Mouse (Mus musculus) neural tube, embryonic 12.5 days (tissue): ENCODE measurements at regions not wholly inside any gene's neighbourhood (a gene's known extent, or its start where the extent isn't known, plus 50 kb on each side); places are given as distances from the start of the nearest gene placed in this dataset.

Source experiments
- ATAC-seq: fragments of 200-750 bp; cut with Nextera tagmentation; 2 replicates; pipeline ENCODE4 v1.8.0; 2017; ENCODE audit warnings: low read depth, mild to moderate bottlenecking, moderate TSS enrichment, moderate library complexity; ENCODE audit not compliant: low FRiP score
- H3K27ac ChIP-seq: fragments of 300-500 bp; sonication (generic); 2 replicates; pipeline ENCODE4 v1.5.1; 2016
- H3K27me3 ChIP-seq: fragments of 300-500 bp; sonication (generic); replicated peaks from 2 replicates; pipeline ENCODE4 v1.6.1; 2016; ENCODE audit warnings: mild to moderate bottlenecking
- H3K36me3 ChIP-seq: fragments of 300-500 bp; sonication (generic); 2 replicates; pipeline ENCODE4 v1.6.1; 2016; ENCODE audit warnings: mild to moderate bottlenecking
- H3K4me1 ChIP-seq: fragments of 300-500 bp; sonication (generic); 2 replicates; pipeline ENCODE4 v1.6.1; 2016
- H3K4me2 ChIP-seq: fragments of 300-500 bp; sonication (generic); replicated peaks from 2 replicates; pipeline ENCODE4 v1.6.1; 2016; ENCODE audit warnings: mild to moderate bottlenecking
- H3K4me3 ChIP-seq: fragments of 300-500 bp; sonication (generic); 2 replicates; pipeline ENCODE4 v1.5.1; 2016
- H3K9ac ChIP-seq: fragments of 300-500 bp; sonication (generic); 2 replicates; pipeline ENCODE4 v1.6.1; 2016; ENCODE audit warnings: mild to moderate bottlenecking
- H3K9me3 ChIP-seq: fragments of 300-500 bp; sonication (generic); 2 replicates; pipeline ENCODE4 v1.6.1; 2016; ENCODE audit warnings: mild to moderate bottlenecking
- WGBS: fragments of 180-500 bp; shearing (Covaris S2); methylation state at CpG from one replicate; pipeline ENCODE4 v1.1.7; 2016; 5-methylcytosine and 5-hydroxymethylcytosine counted together

GRCm38 (mm10) chr11:84627685-84628084 lies 102.3 kb upstream of the Lhx1 start:
- no peak for ATAC-seq
- H3K27ac ChIP-seq: no peak overlapping the region
- WGBS: 85% methylated on average over 11 of the region's 11 CpGs
- H3K4me3 ChIP-seq: no peak overlapping the region
- H3K4me2 ChIP-seq: no peak overlapping the region
- H3K36me3 ChIP-seq: no peaks in the 10 kb centered on the region
- H3K27me3 ChIP-seq: peaks cover 5% of the 10 kb centered on the region; the same call in 1 of the 2 replicates
- H3K9ac ChIP-seq: no peak overlapping the region
- no peaks in the 10 kb centered on the region for H3K9me3 ChIP-seq
- no peaks in the 10 kb centered on the region for H3K4me1 ChIP-seq

GRCm38 (mm10) chr11:84627259-84627658 lies 101.9 kb upstream of the Lhx1 start:
- H3K27me3 ChIP-seq: peaks cover 5% of the 10 kb centered on the region; the same call in 1 of the 2 replicates
- H3K4me2 ChIP-seq: no peak overlapping the region
- no peak overlapping the region for H3K4me3 ChIP-seq
- H3K9ac ChIP-seq: no peak overlapping the region
- WGBS: 64% methylated on average over 2 of the region's 2 CpGs
- ATAC-seq: no peak
- H3K27ac ChIP-seq: no peak overlapping the region
- no peaks in the 10 kb centered on the region for H3K4me1 ChIP-seq
- H3K36me3 ChIP-seq: no peaks in the 10 kb centered on the region
- no peaks in the 10 kb centered on the region for H3K9me3 ChIP-seq

- WGBS: 9% methylated on average over 5 of the region's 5 CpGs
- no peaks in the 10 kb centered on the region for H3K36me3 ChIP-seq
These were observed 98.8 kb upstream of the Lhx1 start for GRCm38 (mm10) chr11:84624100-84624499.

GRCm38 (mm10) chr11:84619713-84620112 lies 94.4 kb upstream of the Lhx1 start:
- Histone ChIP-seq H3K36me3 (no peaks in the 10 kb centered on the region), H3K27me3 (no peaks in the 10 kb centered on the region), H3K4me1 (no peaks in the 10 kb centered on the region), H3K4me2 (no peak overlapping the region), H3K27ac (no peak overlapping the region), H3K9me3 (peaks cover 3% of the 10 kb centered on the region; the same call in 1 of the 2 replicates), H3K9ac (no peak overlapping the region), H3K4me3 (no peak overlapping the region)
- ATAC-seq: no peak
- WGBS: 90% methylated on average over 4 of the region's 4 CpGs

More at GRCm38 (mm10) chr11:84624100-84624499, 98.8 kb upstream of the Lhx1 start:
- H3K9me3 ChIP-seq: no peaks in the 10 kb centered on the region
- H3K27ac ChIP-seq: no peak overlapping the region
- no peak for ATAC-seq
- H3K4me1 ChIP-seq: no peaks in the 10 kb centered on the region
- peaks cover 5% of the 10 kb centered on the region; the same call in 1 of the 2 replicates for H3K27me3 ChIP-seq
- no peak overlapping the region for H3K9ac ChIP-seq
- no peak overlapping the region for H3K4me3 ChIP-seq
- H3K4me2 ChIP-seq: no peak overlapping the region

GRCm38 (mm10) chr11:84618576-84618975 lies 93.2 kb upstream of the Lhx1 start:
- WGBS: 91% methylated on average over 3 of the region's 3 CpGs
- Histone ChIP-seq H3K9ac (no peak overlapping the region), H3K4me2 (no peak overlapping the region), H3K36me3 (no peaks in the 10 kb centered on the region), H3K27me3 (no peaks in the 10 kb centered on the region; the same call in 1 of the 2 replicates), H3K27ac (no peak overlapping the region), H3K4me1 (no peaks in the 10 kb centered on the region), H3K4me3 (no peak overlapping the region), H3K9me3 (peaks cover 3% of the 10 kb centered on the region; the same call in 1 of the 2 replicates)
- ATAC-seq: no peak

GRCm38 (mm10) chr11:84612982-84613720 lies 87.8 kb upstream of the Lhx1 start:
- ATAC-seq: no peak
- Histone ChIP-seq H3K4me1 (peaks cover 11% of the 10 kb centered on the region; the same call in 1 of the 2 replicates), H3K9me3 (no peaks in the 10 kb centered on the region), H3K27me3 (peaks cover 3% of the 10 kb centered on the region), H3K27ac (no peak overlapping the region), H3K4me2 (no peak overlapping the region), H3K9ac (no peak overlapping the region), H3K4me3 (no peak overlapping the region), H3K36me3 (no peaks in the 10 kb centered on the region)
- 78% methylated on average over 9 of the region's 9 CpGs for WGBS

- Histone ChIP-seq H3K27me3 (peaks cover 9% of the 10 kb centered on the region), H3K4me2 (no peak overlapping the region), H3K9me3 (no peaks in the 10 kb centered on the region), H3K9ac (no peak overlapping the region), H3K4me1 (peaks cover 11% of the 10 kb centered on the region; the same call in 1 of the 2 replicates), H3K27ac (no peak overlapping the region), H3K36me3 (no peaks in the 10 kb centered on the region), H3K4me3 (no peak overlapping the region)
- ATAC-seq: no peak
- WGBS: 66% methylated on average over 4 of the region's 4 CpGs
These were observed 86.2 kb upstream of the Lhx1 start for GRCm38 (mm10) chr11:84611625-84611879.

- H3K9ac ChIP-seq: 0 out of 2 replicates have a peak overlapping the region, but pooled peaks have one; percentile 21
- H3K4me3 ChIP-seq: no peak overlapping the region
- no peaks in the 10 kb centered on the region for H3K9me3 ChIP-seq
- no peaks in the 10 kb centered on the region for H3K36me3 ChIP-seq
- ATAC-seq: peak; percentile 56
- WGBS: 27% methylated on average over 7 of the region's 7 CpGs
- peaks cover 11% of the 10 kb centered on the region; the same call in 1 of the 2 replicates for H3K4me1 ChIP-seq
- H3K27me3 ChIP-seq: peaks cover 13% of the 10 kb centered on the region
- H3K4me2 ChIP-seq: no peak overlapping the region
- H3K27ac ChIP-seq: no peak overlapping the region
These were observed 85.7 kb upstream of the Lhx1 start for GRCm38 (mm10) chr11:84610774-84611624.

- H3K36me3 ChIP-seq: no peaks in the 10 kb centered on the region
- no peak for ATAC-seq
- no peak overlapping the region for H3K27ac ChIP-seq
- WGBS: 10% methylated on average over 6 of the region's 6 CpGs
- H3K27me3 ChIP-seq: peaks cover 15% of the 10 kb centered on the region
- H3K9me3 ChIP-seq: no peaks in the 10 kb centered on the region
- H3K4me2 ChIP-seq: no peak overlapping the region
- no peak overlapping the region for H3K9ac ChIP-seq
- H3K4me3 ChIP-seq: no peak overlapping the region
- peaks cover 10% of the 10 kb centered on the region for H3K4me1 ChIP-seq
These were observed 79.4 kb upstream of the Lhx1 start for GRCm38 (mm10) chr11:84604781-84605180.

GRCm38 (mm10) chr11:84599267-84599841 lies 74.0 kb upstream of the Lhx1 start:
- H3K27me3 ChIP-seq: no peaks in the 10 kb centered on the region
- H3K4me1 ChIP-seq: peaks cover 7% of the 10 kb centered on the region; the same call in 1 of the 2 replicates
- H3K27ac ChIP-seq: no peak overlapping the region
- peak overlapping the region; percentile 22; the same call in 1 of the 2 replicates for H3K4me2 ChIP-seq
- H3K9ac ChIP-seq: no peak overlapping the region
- H3K4me3 ChIP-seq: no peak overlapping the region
- 44% methylated on average over 15 of the region's 15 CpGs for WGBS
- peak; percentile 68 for ATAC-seq
- H3K36me3 ChIP-seq: no peaks in the 10 kb centered on the region
- no peaks in the 10 kb centered on the region for H3K9me3 ChIP-seq

GRCm38 (mm10) chr11:84597572-84598295 lies 72.4 kb upstream of the Lhx1 start:
- Histone ChIP-seq H3K4me3 (no peak overlapping the region), H3K27ac (no peak overlapping the region), H3K4me1 (0 out of 2 replicates have a peak, but pooled peaks cover 5% of the 10 kb centered on the region), H3K9ac (no peak overlapping the region), H3K4me2 (no peak overlapping the region), H3K27me3 (no peaks in the 10 kb centered on the region), H3K36me3 (no peaks in the 10 kb centered on the region), H3K9me3 (no peaks in the 10 kb centered on the region)
- ATAC-seq: no peak
- WGBS: 83% methylated on average over 9 of the region's 9 CpGs
